8 mouse cellular contexts compared by ENCODE assay signal in genomic region chr12:71768471-71768870, GRCm38 (mm10).
DNase-seq lines count a peak whose midpoint lies in the region; ATAC-seq lines count a peak whose summit lies in the region.

No protein-coding gene starts in this region.

- ATAC-seq in forebrain, embryonic 11.5 days (replicated peaks; ENCODE audit: low FRiP score): no peak
- no peak for ATAC-seq in heart, embryonic 16.5 days (replicated peaks; ENCODE audit: extremely low read depth, insufficient read depth, low FRiP score)
- no peak for ATAC-seq in liver, embryonic 15.5 days (ENCODE audit: insufficient read depth)
- ATAC-seq in neural tube, embryonic 12.5 days (ENCODE audit: low FRiP score, low read depth): no peak

- no peaks in the 10 kb centered on the region for H3K27me3 ChIP-seq in forebrain, embryonic 11.5 days (ENCODE audit: control insufficient read depth, insufficient read depth, low read length)
- H3K27me3 ChIP-seq in heart, embryonic 16.5 days (ENCODE audit: control insufficient read depth, insufficient read depth, low read length): no peaks in the 10 kb centered on the region
- H3K27me3 ChIP-seq in liver, embryonic 15.5 days: no peaks in the 10 kb centered on the region; the same call in 1 of the 2 replicates
- no peaks in the 10 kb centered on the region for H3K27me3 ChIP-seq in neural tube, embryonic 12.5 days (replicated peaks)

- peak overlapping the region; percentile 8; the same call in 1 of the 2 replicates for H3K4me3 ChIP-seq in forebrain, embryonic 11.5 days (ENCODE audit: low read depth, low read length)
- H3K4me3 ChIP-seq in heart, embryonic 16.5 days (ENCODE audit: low read length): peak overlapping the region; percentile 50
- H3K4me3 ChIP-seq in liver, embryonic 15.5 days (replicated peaks): peak overlapping the region; percentile 30
- H3K4me3 ChIP-seq in neural tube, embryonic 12.5 days: no peak overlapping the region

- H3K4me2 ChIP-seq in forebrain, embryonic 11.5 days (ENCODE audit: low read depth, low read length, severe bottlenecking): peak overlapping the region; percentile 49; the same call in 1 of the 2 replicates
- peak overlapping the region; percentile 72 for H3K4me2 ChIP-seq in heart, embryonic 16.5 days (ENCODE audit: low read depth, low read length)
- peak overlapping the region; percentile 60 for H3K4me2 ChIP-seq in liver, embryonic 15.5 days
- H3K4me2 ChIP-seq in neural tube, embryonic 12.5 days (replicated peaks): peak overlapping the region; percentile 45

- H3K9ac ChIP-seq in forebrain, embryonic 11.5 days (ENCODE audit: low read length): no peak overlapping the region
- H3K9ac ChIP-seq in heart, embryonic 16.5 days (ENCODE audit: low read length): peak overlapping the region; percentile 65
- no peak overlapping the region for H3K9ac ChIP-seq in liver, embryonic 15.5 days
- H3K9ac ChIP-seq in neural tube, embryonic 12.5 days: no peak overlapping the region

- H3K4me1 ChIP-seq in forebrain, embryonic 11.5 days (replicated peaks; ENCODE audit: control insufficient read depth, insufficient read depth, low read length): no peaks in the 10 kb centered on the region
- H3K4me1 ChIP-seq in heart, embryonic 16.5 days (ENCODE audit: control insufficient read depth, insufficient read depth, low read length): no peaks in the 10 kb centered on the region
- H3K4me1 ChIP-seq in liver, embryonic 15.5 days (replicated peaks): 0 out of 2 replicates have a peak, but pooled peaks cover 2% of the 10 kb centered on the region
- H3K4me1 ChIP-seq in neural tube, embryonic 12.5 days: no peaks in the 10 kb centered on the region

- H3K9me3 ChIP-seq in forebrain, embryonic 11.5 days (ENCODE audit: control insufficient read depth, low read length): no peaks in the 10 kb centered on the region
- H3K9me3 ChIP-seq in heart, embryonic 16.5 days (replicated peaks; ENCODE audit: control insufficient read depth, low read length): peaks cover 6% of the 10 kb centered on the region; the same call in 1 of the 2 replicates
- no peaks in the 10 kb centered on the region for H3K9me3 ChIP-seq in liver, embryonic 15.5 days (replicated peaks)
- H3K9me3 ChIP-seq in neural tube, embryonic 12.5 days: no peaks in the 10 kb centered on the region

- WGBS in forebrain, embryonic 11.5 days: 4% methylated on average over 12 of the region's 12 CpGs
- WGBS in heart, embryonic 16.5 days: 3% methylated on average over 12 of the region's 12 CpGs
- WGBS in liver, embryonic 15.5 days (ENCODE audit: insufficient replicate concordance): 3% methylated on average over 12 of the region's 12 CpGs
- WGBS in neural tube, embryonic 12.5 days: 6% methylated on average over 12 of the region's 12 CpGs

- no peak overlapping the region for H3K27ac ChIP-seq in forebrain, embryonic 11.5 days (ENCODE audit: low read depth, low read length)
- no peak overlapping the region for H3K27ac ChIP-seq in heart, embryonic 16.5 days (ENCODE audit: low read length)
- H3K27ac ChIP-seq in liver, embryonic 15.5 days (replicated peaks): no peak overlapping the region
- no peak overlapping the region for H3K27ac ChIP-seq in neural tube, embryonic 12.5 days

- DNase-seq in CD4-positive, CD25-positive, alpha-beta regulatory T cell, adult 2 months (ENCODE audit: low read depth, low spot score): peak; percentile 82
- DNase-seq in c-Kit-negative CD71-positive TER-119-positive erythroid progenitor cells, embryonic 14.5 days (ENCODE audit: low read depth, low spot score): peak; percentile 40
- peak; percentile 89 for DNase-seq in forebrain, embryonic 11.5 days (ENCODE audit: low spot score)
- peak; percentile 79 to 90 for DNase-seq in kidney, postnatal 25 days
- peak; percentile 41 for DNase-seq in telencephalon, adult 2 months (ENCODE audit: low read depth, low spot score)

- no peaks in the 10 kb centered on the region for H3K36me3 ChIP-seq in forebrain, embryonic 11.5 days (ENCODE audit: control insufficient read depth, insufficient read depth, low read length)
- H3K36me3 ChIP-seq in heart, embryonic 16.5 days (ENCODE audit: control insufficient read depth, insufficient read depth): no peaks in the 10 kb centered on the region
- H3K36me3 ChIP-seq in liver, embryonic 15.5 days (replicated peaks): no peaks in the 10 kb centered on the region
- H3K36me3 ChIP-seq in neural tube, embryonic 12.5 days: no peaks in the 10 kb centered on the region
